Mouse (Mus musculus): ENCODE measurements around the gene Defb21. TPM values are rescaled to one million over a fixed set of nuclear protein-coding genes. Genes with fewer than 3 reads are reported as not detected.
A peak's percentile ranks its signal among the peaks of the same experiment; 100 is the strongest.

The Defb21 gene
- not detected for total RNA-seq (2021)
- long read RNA-seq, experiment 1, result 0 reads
- long read RNA-seq, experiment 2, result 0 reads

DNA sequence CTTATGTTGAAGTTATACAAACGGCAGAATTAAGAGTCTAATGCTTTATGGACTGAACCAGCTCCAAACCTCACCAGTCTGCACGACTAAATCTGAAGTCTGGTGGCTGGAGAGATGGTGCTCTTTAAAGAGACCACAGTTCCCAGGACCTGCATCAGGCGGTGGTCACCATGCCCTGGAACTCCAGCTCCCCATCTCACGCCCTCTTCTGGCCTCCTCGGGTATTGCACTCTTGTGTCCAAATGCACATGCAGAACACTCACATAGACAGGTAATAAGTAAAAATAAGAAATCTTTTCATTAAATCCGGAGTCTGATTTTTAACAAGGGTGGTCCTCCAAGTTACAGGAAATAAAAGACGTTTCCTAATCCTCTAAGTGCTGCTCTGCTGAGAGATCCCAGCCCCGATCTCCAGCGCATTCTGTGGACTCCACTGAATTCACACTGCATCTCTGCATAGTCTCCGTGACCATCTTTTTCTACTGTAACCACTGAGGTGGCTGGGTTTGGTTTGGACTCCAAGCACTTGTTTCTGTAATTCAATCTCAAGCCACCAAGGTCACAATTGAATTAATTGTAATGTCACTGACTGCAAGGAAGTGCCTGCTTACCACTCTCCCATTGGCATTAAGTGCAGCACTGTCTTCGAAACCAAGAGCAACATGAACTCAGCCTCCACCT, at the start of gene Defb21:
TSS of gene Defb21 (plus strand) at position 631 of the 681 bp plus-strand sequence.
- peak; percentile 24 for DNase-seq

DNA sequence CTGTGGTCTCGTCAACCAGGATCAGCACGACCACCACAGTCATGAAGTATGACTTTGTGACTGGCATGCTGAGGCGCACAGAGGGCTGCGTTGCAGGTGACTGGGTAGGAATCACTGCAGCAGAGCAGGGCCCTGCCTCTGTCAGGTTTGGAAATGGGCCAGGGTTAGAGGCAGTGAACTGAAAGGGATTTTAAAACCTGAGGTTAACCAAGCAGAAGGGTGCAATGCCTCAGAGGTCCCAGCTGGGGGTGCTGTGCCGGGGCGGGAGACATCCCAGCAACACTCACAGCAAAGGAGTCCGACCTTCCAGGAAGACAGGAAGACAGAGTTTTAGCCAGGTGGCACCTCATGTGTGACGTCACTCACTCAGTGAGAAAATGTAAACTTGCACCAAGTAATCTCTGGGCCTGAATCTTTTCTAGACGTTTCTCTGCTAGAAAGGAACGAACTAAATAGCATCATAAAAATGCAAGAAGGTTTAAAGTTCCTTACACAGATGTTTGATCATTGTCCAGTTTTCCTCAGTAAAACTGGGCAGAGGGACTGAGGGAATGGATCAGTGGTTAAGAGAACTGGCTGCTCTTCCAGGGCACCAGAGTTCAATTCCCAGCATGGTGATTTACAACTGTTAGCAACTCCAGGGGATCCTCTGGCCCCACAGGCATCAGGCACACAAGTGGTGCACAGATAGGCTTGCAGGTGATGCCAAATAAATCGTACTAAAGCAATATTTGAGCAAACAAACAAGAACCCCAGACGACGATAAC, 32.4 kb upstream of the Defb21 start, which contains the start of gene Defb29:
TSS of gene Defb29 (minus strand) at position 155 of the 767 bp plus-strand sequence.
- DNase-seq, result no peak

DNA sequence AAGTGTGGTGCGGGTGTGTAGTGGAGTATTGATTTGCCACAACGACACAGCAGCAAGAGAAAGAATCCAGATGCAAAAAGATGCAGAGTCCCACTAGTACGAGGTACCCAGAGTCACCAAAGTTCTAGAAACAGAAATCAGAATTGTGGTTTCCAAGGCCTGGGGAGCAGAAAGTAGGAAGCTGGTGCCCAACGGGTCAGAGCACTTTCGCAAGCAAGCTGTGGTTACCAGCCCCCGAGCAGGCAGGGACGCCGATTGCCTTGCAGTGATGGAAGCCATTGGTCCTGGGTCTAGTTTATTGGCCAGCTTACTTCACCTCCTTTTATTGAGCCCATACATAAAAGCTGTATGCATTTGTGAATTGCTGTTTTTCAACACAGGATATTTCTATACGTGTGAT, 30.6 kb upstream of the Defb21 start:
- DNase-seq, result no peak

DNA sequence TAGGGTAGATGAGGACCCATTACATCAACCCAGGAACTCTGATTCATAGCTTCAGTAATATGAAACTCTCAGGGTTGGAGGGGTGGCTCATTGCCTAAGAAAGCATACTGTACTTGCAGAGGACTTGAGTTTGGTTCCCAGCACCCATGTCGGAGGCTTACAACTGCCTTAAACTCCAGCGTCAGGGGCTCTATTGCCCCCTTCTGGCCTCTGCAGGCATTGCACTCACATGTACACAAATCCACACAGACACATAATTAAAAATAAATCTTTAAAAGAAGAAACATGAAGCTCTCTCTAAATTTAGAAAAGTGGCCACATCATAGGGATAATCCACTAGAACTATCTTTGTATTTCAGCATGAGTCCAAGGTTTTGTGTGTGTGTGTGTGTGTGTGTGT, 29.6 kb upstream of the Defb21 start:
- DNase-seq, result no peak

- no peak for DNase-seq
Measured at GRCm38 (mm10) chr2:152543478-152543877, 29.1 kb upstream of the Defb21 start.

DNA sequence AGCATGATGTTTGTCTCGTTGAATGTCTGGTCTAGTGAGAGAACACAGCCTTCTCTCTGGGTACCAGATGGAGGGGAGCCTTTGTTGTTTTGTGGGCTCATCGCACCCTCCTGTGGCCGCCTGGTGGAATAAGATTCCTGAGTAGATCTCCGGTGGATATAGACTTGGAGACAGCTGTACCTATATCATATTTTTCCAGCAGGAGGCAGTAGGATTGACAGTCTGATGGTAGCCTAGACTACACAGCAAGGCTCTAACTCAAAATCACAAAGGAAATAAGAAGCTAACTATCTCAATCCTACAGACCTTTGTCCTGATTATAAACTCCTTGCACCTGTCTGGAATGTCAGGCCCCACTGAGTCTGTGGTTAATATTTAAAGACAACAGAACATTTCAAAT, 27.9 kb upstream of the Defb21 start:
- peak; percentile 62 for DNase-seq

DNA sequence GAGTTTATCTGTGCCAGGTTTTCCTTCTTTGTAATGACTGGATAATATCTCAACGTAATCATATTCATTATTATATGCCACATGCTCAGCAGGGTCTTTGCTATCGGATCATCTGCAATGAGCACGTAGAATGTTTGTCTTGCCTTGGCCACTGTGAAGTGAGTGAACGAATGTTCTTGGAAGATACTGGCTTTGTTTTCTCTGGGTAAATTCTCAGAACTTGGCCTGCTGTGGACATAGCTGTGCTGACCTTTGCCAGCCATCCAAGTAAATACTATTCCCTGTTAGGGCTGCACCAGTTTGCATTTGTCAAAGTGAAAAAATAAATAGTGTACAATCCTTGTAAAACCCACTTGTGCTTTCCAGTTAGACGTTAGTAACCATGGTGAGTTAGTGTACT, 24.4 kb upstream of the Defb21 start:
- DNase-seq, result no peak

- DNase-seq, result peak; percentile 81
Measured at GRCm38 (mm10) chr2:152553774-152554423, 18.6 kb upstream of the Defb21 start.

DNA sequence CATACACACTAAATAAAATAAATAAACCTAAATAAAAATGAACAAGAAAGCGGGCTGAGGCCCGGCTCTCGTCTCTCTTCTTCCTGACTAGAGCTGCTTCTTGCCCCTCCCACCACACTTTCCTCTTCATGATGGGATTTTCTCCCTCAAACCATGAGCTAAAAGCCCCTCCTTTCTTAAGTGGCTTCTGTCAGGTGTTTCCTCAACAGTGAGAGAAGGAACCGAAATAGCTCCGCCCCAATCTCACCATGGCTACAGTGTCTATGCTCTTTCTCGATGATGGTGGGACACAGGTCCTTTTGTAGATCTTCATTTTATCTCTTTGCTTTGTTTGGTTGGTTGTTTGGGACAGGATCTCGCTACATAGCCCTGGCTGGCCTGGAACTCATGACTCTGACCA, 15.9 kb upstream of the Defb21 start:
- DNase-seq, result no peak

- DNase-seq, result no peak
Measured at GRCm38 (mm10) chr2:152569038-152569437, 3.5 kb upstream of the Defb21 start, which contains the start of gene Gm17416. TSS of gene Gm17416 (plus strand) at chr2:152569338.

DNA sequence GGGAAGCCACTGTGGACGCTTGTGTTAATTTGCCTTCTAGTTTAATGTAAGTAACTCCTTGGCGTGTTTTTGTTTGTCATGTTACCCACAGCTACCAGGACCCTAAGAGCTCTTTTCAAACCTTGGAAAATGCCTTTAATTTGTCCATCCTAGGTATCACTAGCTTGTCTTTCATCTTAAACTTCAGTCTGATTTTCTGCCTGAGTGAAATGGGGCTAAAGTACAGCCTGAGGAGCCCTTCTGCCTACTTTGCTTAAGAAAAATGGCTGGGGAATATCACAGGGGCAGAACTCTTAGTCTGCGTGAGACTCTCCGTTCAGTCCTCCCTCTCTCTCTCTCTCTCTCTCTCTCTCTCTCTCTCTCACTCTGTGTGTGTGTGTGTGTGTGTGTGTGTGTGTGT, 2.7 kb upstream of the Defb21 start:
- DNase-seq, result no peak

- DNase-seq, result no peak
Measured at GRCm38 (mm10) chr2:152570313-152570712, 2.2 kb upstream of the Defb21 start.

- DNase-seq, result no peak
Measured at GRCm38 (mm10) chr2:152573484-152573883, 940 bp downstream of the Defb21 start.

GRCm38 (mm10) chr2:152580107-152580506, 7.6 kb downstream of the Defb21 start, which contains the start of gene Defb19:
TSS of gene Defb19 (minus strand) at chr2:152580312.
- DNase-seq, result peak; percentile 26

DNA sequence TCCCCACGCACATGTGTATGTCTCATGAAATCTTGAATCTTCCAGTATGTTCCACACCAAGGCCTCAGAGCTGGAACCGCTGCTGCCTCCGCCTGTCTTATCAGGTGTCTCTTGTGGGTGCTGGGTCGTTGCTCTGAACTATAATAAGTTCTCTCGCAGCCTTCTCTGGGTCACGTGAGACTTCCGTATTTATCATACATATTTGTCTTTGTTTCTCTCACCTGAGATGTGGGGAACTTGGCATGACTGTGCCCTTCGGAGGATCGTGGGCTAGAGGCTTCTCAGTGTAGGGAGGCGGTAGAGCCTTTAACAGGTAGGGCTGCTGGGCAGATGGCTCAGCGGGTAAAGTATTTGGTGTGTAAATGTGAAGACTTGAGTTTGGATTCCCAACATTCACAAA, 8.1 kb downstream of the Defb21 start:
- DNase-seq, result no peak

DNA sequence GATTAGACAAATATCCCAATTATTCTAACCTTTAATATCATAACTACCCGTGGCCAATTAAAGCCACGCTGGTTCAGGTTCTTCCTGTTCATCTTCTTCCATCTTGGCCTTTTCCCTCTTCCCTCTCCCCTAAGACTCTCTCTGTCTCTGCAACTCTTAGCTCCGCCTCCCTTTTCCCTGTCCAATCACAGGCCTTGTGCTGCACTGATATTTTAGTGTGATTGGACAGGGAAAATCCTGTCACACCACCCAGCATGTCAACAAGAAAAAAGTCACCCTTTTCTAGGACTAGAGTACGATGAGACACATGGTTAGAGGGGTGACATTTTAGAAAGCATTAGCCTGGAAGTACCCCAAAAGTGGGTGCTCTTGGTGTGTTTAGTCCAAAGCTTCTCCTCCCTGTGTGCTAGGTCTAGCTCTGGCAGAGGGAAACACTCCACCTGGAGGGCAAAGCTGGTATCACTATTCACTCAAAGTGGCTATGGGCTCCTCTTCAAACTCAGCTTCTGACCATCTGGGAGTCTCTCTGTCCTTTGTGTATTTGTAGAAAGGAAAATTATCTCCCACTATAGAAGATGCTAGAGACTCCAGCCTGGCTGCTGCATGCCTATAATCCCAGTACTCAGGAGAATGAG, 14.5 kb downstream of the Defb21 start:
- peak; percentile 51 for DNase-seq

DNA sequence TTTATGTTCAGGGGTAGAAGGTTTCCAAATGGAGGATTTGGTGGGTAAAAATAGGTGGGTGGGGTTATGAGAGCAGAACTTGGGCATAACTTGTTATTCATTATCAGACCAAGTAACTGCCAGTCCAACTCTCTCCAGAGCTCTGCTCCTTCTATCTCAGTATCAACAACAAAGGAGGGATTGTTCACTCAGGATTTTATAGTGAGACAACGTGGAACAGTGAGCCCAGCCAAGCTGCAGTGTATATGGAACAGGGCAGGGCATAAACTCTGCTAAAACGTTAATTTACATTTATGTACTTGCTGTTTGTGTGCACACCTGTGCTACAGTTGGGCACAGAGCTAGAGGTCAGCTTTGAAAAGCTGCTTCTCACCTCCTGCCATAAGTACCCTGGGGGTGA, 15.9 kb downstream of the Defb21 start:
- DNase-seq, result no peak

DNA sequence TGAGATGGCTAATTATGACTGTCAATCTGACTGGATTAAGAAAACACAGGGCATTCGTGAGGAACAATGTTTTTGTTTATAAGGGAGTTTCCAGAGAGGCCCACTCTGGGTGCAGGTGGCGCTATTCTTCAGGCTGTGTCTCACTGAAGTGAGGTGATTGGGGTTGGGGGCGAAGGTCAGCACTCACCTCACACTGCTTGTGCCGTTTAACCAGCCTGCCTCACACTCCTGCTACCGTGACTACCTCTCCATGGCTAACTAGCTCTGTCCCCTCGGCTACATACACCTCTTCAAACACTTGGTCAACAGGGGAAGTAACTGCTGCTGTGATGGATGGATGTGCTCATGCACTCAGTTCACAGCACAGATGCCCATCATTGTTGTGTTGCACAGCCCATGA, 16.5 kb downstream of the Defb21 start:
- no peak for DNase-seq

DNA sequence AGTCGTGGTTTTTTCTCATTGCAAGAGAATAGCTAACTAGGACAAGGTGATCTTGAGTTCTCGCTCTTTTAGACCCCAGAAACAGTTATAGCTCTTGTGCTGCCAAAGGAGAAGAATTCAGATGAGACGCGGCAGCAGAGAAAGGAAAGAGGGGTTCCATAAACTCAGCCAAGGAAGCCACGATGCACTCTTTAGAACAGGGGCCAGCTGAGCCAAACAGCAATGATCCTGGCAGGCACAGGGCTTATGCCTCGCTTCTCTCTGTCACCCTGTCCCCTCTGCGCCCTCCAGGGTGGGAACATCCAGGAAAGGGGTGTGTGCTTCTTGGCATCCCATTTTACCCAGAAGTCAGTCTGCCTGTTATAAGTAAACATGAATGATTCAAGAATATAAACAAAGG, 26.8 kb downstream of the Defb21 start, which contains the start of gene Defb45:
TSS of gene Defb45 (minus strand) at position 101 of the 400 bp plus-strand sequence.
- DNase-seq, result no peak

- DNase-seq, result no peak
Measured at GRCm38 (mm10) chr2:152600076-152600475, 27.5 kb downstream of the Defb21 start.

DNA sequence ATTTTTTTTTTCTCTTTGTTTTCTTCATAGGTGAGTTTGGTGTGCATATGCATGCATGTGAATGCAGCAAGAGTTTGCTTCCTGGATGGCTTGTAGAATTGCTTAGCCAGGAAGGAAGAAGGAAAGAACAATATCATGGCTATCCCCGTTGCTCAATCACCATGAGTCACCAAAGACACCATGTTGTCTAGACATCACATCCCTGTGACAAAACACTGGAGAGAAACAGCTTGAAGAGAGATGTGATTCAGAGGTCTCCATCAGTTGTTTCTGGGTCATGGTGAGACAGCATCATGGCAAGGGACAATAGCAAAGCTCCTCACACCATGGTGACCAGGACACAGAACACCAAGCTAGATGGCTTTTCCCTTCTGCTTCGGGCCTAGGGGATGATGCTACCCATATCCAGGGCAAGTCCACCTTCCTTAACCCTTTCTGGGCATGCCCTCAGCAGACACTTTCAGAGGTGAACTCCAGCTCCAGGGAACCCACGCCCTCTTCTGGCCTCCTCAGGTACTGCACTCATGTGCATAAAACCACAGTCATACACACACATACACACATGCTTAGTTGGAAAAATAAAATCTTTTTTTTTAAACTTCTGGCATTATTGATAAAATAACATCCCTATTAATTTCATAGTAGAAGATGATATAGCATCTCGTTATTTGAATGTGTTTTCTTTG, 28.9 kb downstream of the Defb21 start:
- no peak for DNase-seq

DNA sequence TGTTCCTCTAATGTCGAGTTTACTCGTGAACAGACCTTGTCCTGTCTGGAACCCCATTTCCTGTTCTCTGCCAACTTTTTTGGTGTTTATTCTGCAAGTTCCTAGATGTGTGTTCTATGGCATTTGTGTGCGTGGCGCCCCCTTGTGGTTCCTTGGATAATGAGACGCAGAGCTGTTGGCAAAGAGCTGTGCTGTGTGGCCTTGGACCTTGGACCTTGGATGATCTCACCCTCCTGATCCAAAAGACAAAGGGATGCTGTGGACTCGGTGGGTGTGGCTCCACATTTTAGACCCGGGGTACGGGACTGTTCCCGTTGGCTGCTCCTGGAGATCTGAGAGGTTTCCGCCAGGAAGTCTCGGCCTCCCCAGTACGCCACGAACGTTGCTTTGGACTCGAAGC, 31.5 kb downstream of the Defb21 start, which contains the start of gene Defb36:
TSS of gene Defb36 (plus strand) at position 271 of the 400 bp plus-strand sequence.
- peak; percentile 81 for DNase-seq
